Comparison of ENCODE assay signal across 8 mouse cellular contexts in the genomic region with DNA sequence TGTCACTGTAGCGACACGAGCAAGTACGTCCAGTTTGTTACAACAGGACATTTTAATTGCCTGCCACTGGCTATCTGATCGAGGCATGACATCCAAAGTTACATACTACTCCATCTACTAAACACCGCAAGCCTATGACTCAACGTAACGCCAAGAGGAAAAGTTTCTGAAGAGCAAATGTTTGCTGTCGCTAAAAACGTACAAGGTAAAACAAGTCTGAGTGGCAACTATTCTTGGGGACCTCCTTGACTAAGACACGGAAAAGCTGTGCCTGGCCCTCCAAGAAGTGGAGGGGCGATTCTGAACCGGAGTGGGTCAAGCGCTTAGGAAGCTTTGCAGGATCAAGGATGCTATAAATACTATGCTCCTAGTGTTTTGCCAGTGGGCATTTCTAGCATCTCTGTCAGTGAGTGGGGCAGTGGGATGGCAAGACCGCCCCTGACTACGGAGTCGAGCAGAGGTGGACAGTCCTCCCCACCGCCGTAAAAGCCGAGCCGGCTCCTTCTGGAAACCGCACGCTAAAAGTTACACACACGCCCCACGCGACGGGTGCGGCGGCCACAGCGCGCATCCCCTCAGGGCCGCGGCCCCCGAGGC. TPM values are rescaled to one million over a fixed set of nuclear protein-coding genes. Genes with fewer than 3 reads are reported as not detected.
A peak's percentile ranks its signal among the peaks of the same experiment; 100 is the strongest.
DNase-seq lines count a peak whose midpoint lies in the region; ATAC-seq and TF ChIP-seq lines count a peak whose summit lies in the region.

No protein-coding gene starts in this region.

- peak overlapping the region; percentile 73 for H3K4me2 ChIP-seq in embryonic facial prominence, embryonic 14.5 days (ENCODE audit: low read depth, low read length)
- peak overlapping the region; percentile 93 for H3K4me2 ChIP-seq in hindbrain, embryonic 12.5 days (replicated peaks)
- H3K4me2 ChIP-seq in limb, embryonic 11.5 days (ENCODE audit: low read depth, severe bottlenecking): peak overlapping the region; percentile 86
- H3K4me2 ChIP-seq in midbrain, embryonic 13.5 days (replicated peaks): peak overlapping the region; percentile 93
- H3K4me2 ChIP-seq in stomach, embryonic 16.5 days (ENCODE audit: low read depth, low read length): peak overlapping the region; percentile 83

- no peak for TF ChIP-seq RAD21 in MEL (IDR thresholded peaks at IDR 0.05; ENCODE audit: low read depth, low read length)

- 0 out of 2 replicates have a peak, but pooled peaks have one; percentile 0 for ATAC-seq in embryonic facial prominence, embryonic 14.5 days (ENCODE audit: low read depth)
- ATAC-seq in hindbrain, embryonic 12.5 days (ENCODE audit: low FRiP score): no peak; the same call in 1 of the 2 replicates
- ATAC-seq in limb, embryonic 11.5 days (ENCODE audit: insufficient number of reproducible peaks, low FRiP score, low TSS enrichment, low read depth): no peak
- ATAC-seq in midbrain, embryonic 13.5 days: peak; percentile 28
- ATAC-seq in stomach, embryonic 16.5 days (ENCODE audit: insufficient read depth, low FRiP score): no peak

- peak overlapping the region; percentile 91 to 98 for H3K4me3 ChIP-seq in MEL (ENCODE audit: control insufficient read depth in 1 of 2, insufficient read depth in 1 of 2, low read depth in 2 of 2, low read length in 2 of 2)
- peak overlapping the region; percentile 98 for H3K4me3 ChIP-seq in embryonic facial prominence, embryonic 14.5 days (ENCODE audit: low read depth, low read length)
- peak overlapping the region; percentile 98 for H3K4me3 ChIP-seq in hindbrain, embryonic 12.5 days
- H3K4me3 ChIP-seq in limb, embryonic 11.5 days (ENCODE audit: low read depth, low read length): peak overlapping the region; percentile 85
- H3K4me3 ChIP-seq in midbrain, embryonic 13.5 days (replicated peaks): peak overlapping the region; percentile 96
- peak overlapping the region; percentile 97 for H3K4me3 ChIP-seq in stomach, embryonic 16.5 days (replicated peaks; ENCODE audit: low read length)

- TF ChIP-seq POLR2A in MEL (IDR thresholded peaks at IDR 0.05; ENCODE audit: control insufficient read depth in 1 of 2, insufficient read depth in 1 of 2, low read depth in 1 of 2, low read length in 2 of 2, poor library complexity in 1 of 2): 0 out of 4 replicates have a peak, but pooled peaks of 1 of the 2 experiments have one; percentile 49

- H3K36me3 ChIP-seq in MEL (ENCODE audit: control insufficient read depth in 1 of 2, insufficient read depth in 2 of 2, low read length in 2 of 2): peaks cover 0 to 30% of the 10 kb centered on the region in 2 experiments
- H3K36me3 ChIP-seq in embryonic facial prominence, embryonic 14.5 days (ENCODE audit: control insufficient read depth, insufficient read depth, low read length): no peaks in the 10 kb centered on the region
- H3K36me3 ChIP-seq in hindbrain, embryonic 12.5 days: no peaks in the 10 kb centered on the region
- no peaks in the 10 kb centered on the region for H3K36me3 ChIP-seq in limb, embryonic 11.5 days (ENCODE audit: control insufficient read depth, insufficient read depth, low read length)
- H3K36me3 ChIP-seq in midbrain, embryonic 13.5 days: no peaks in the 10 kb centered on the region
- no peaks in the 10 kb centered on the region for H3K36me3 ChIP-seq in stomach, embryonic 16.5 days (ENCODE audit: control insufficient read depth, insufficient read depth, low read length)

- H3K9ac ChIP-seq in MEL (ENCODE audit: control insufficient read depth, low read depth, low read length, poor library complexity, severe bottlenecking): peak overlapping the region; percentile 98
- peak overlapping the region; percentile 98 for H3K9ac ChIP-seq in embryonic facial prominence, embryonic 14.5 days (ENCODE audit: low read depth, low read length)
- peak overlapping the region; percentile 99 for H3K9ac ChIP-seq in hindbrain, embryonic 12.5 days
- H3K9ac ChIP-seq in limb, embryonic 11.5 days (ENCODE audit: low read length): peak overlapping the region; percentile 98
- peak overlapping the region; percentile 98 for H3K9ac ChIP-seq in midbrain, embryonic 13.5 days (replicated peaks)
- H3K9ac ChIP-seq in stomach, embryonic 16.5 days (ENCODE audit: low read length): peak overlapping the region; percentile 99

- DNase-seq in left cerebral cortex, adult 11 months (ENCODE audit: low spot score): peak; percentile 12
- DNase-seq in left cerebral cortex, postnatal 10 days (ENCODE audit: extremely low spot score in 1 of 2, low spot score in 2 of 2): no peak
- DNase-seq in MEL (ENCODE audit: low read depth, low spot score): peak; percentile 71
- DNase-seq in embryonic facial prominence, embryonic 14.5 days (ENCODE audit: low spot score): peak; percentile 20
- peak; percentile 44 for DNase-seq in limb, embryonic 11.5 days (ENCODE audit: low spot score)

- TF ChIP-seq CTCF in MEL (IDR thresholded peaks at IDR 0.05 in 2 of 3, conservative IDR thresholded peaks at IDR 0.05 in 1 of 3; ENCODE audit: control insufficient read depth in 1 of 3, insufficient read depth in 1 of 3, low read depth in 2 of 3, low read length in 3 of 3, poor library complexity in 1 of 3, severe bottlenecking in 1 of 3): no peak

- no peaks in the 10 kb centered on the region for H3K9me3 ChIP-seq in MEL (replicated peaks; ENCODE audit: insufficient read depth, low read length)
- H3K9me3 ChIP-seq in embryonic facial prominence, embryonic 14.5 days (ENCODE audit: control insufficient read depth, low read length): no peaks in the 10 kb centered on the region
- H3K9me3 ChIP-seq in hindbrain, embryonic 12.5 days (replicated peaks): no peaks in the 10 kb centered on the region
- H3K9me3 ChIP-seq in limb, embryonic 11.5 days (ENCODE audit: control insufficient read depth, low read length): no peaks in the 10 kb centered on the region
- H3K9me3 ChIP-seq in midbrain, embryonic 13.5 days: no peaks in the 10 kb centered on the region
- H3K9me3 ChIP-seq in stomach, embryonic 16.5 days (replicated peaks; ENCODE audit: control insufficient read depth, low read length): no peaks in the 10 kb centered on the region

- no peak for TF ChIP-seq EP300 in MEL (IDR thresholded peaks at IDR 0.05; ENCODE audit: low read depth in 1 of 2, low read length in 2 of 2)

- WGBS in embryonic facial prominence, embryonic 14.5 days: under 1% methylated on average over 30 of the region's 33 CpGs
- under 1% methylated on average over 33 of the region's 33 CpGs for WGBS in hindbrain, embryonic 12.5 days
- WGBS in limb, embryonic 11.5 days: under 1% methylated on average over 27 of the region's 33 CpGs
- 0% methylated on average over 33 of the region's 33 CpGs for WGBS in midbrain, embryonic 13.5 days
- WGBS in stomach, embryonic 16.5 days: under 1% methylated on average over 33 of the region's 33 CpGs

- peak overlapping the region; percentile 70 for H3K27ac ChIP-seq in MEL (ENCODE audit: control insufficient read depth, low read depth, low read length)
- peak overlapping the region; percentile 98 for H3K27ac ChIP-seq in embryonic facial prominence, embryonic 14.5 days (replicated peaks; ENCODE audit: low read depth, low read length)
- peak overlapping the region; percentile 95 for H3K27ac ChIP-seq in hindbrain, embryonic 12.5 days
- H3K27ac ChIP-seq in limb, embryonic 11.5 days (replicated peaks; ENCODE audit: low read depth, low read length): peak overlapping the region; percentile 98
- H3K27ac ChIP-seq in midbrain, embryonic 13.5 days: peak overlapping the region; percentile 99
- H3K27ac ChIP-seq in stomach, embryonic 16.5 days (ENCODE audit: low read length): peak overlapping the region; percentile 99

- H3K27me3 ChIP-seq in MEL (ENCODE audit: control insufficient read depth in 1 of 2, insufficient read depth in 2 of 2, low read length in 2 of 2): no peaks in the 10 kb centered on the region
- no peaks in the 10 kb centered on the region for H3K27me3 ChIP-seq in embryonic facial prominence, embryonic 14.5 days (replicated peaks; ENCODE audit: control insufficient read depth, insufficient read depth, low read length)
- H3K27me3 ChIP-seq in hindbrain, embryonic 12.5 days: no peaks in the 10 kb centered on the region
- H3K27me3 ChIP-seq in limb, embryonic 11.5 days (ENCODE audit: control insufficient read depth, insufficient read depth, low read length): no peaks in the 10 kb centered on the region
- H3K27me3 ChIP-seq in midbrain, embryonic 13.5 days: no peaks in the 10 kb centered on the region
- H3K27me3 ChIP-seq in stomach, embryonic 16.5 days (ENCODE audit: control insufficient read depth, insufficient read depth, low read length): no peaks in the 10 kb centered on the region

- H3K4me1 ChIP-seq in MEL (ENCODE audit: control insufficient read depth in 1 of 2, insufficient read depth in 2 of 2, low read length in 2 of 2): peaks cover 7 to 15% of the 10 kb centered on the region in 2 experiments; a peak in 3 of 4 replicates
- peaks cover 26% of the 10 kb centered on the region for H3K4me1 ChIP-seq in embryonic facial prominence, embryonic 14.5 days (ENCODE audit: control insufficient read depth, insufficient read depth, low read length)
- peaks cover 24% of the 10 kb centered on the region for H3K4me1 ChIP-seq in hindbrain, embryonic 12.5 days
- H3K4me1 ChIP-seq in limb, embryonic 11.5 days (ENCODE audit: control insufficient read depth, insufficient read depth, low read length): peaks cover 3% of the 10 kb centered on the region; the same call in 1 of the 2 replicates
- peaks cover 35% of the 10 kb centered on the region for H3K4me1 ChIP-seq in midbrain, embryonic 13.5 days (replicated peaks)
- peaks cover 15% of the 10 kb centered on the region; the same call in 1 of the 2 replicates for H3K4me1 ChIP-seq in stomach, embryonic 16.5 days (ENCODE audit: control insufficient read depth, insufficient read depth, low read length)

- intact Hi-C loops in left cerebral cortex, postnatal 10 days (cut with DNase I): no loop called here

- peaks cover 43% of the 10 kb centered on the region for H3K79me2 ChIP-seq in MEL (ENCODE audit: control insufficient read depth, insufficient read depth, low read length, poor library complexity)

TF ChIP-seq in MEL, 35 proteins besides CTCF, POLR2A, EP300 and RAD21 (continues in another document):
- TF ChIP-seq ETS1 (IDR thresholded peaks at IDR 0.05; ENCODE audit: low read depth, low read length) (0 out of 2 replicates have a peak, but pooled peaks have one; percentile 8), JUND (IDR thresholded peaks at IDR 0.05; ENCODE audit: low read depth, low read length) (no peak)

RNA-seq across cellular contexts. Expression of gene Cul3, which starts 0.8 kb away (rescaled TPM):
- 100 to 1,000 TPM; 123 to 138 TPM for total RNA-seq in left cerebral cortex, postnatal 10 days (2021)
- total RNA-seq in MEL (2012; rRNA removed): 68.2 and 75.8 TPM in 2 replicates
- 1,000 to 10,000 TPM in 1 of 2 experiments, 10 to 100 TPM in 1; 90.9 to 1,559 TPM for polyA plus RNA-seq in MEL (2012; ENCODE audit: insufficient read depth in 1 of 2, insufficient read length in 2 of 2, low read depth in 1 of 2, low replicate concordance in 2 of 2, missing spikeins in 1 of 2)
- polyA plus RNA-seq in embryonic facial prominence, embryonic 14.5 days (2014; fragmentation: Nextera tagmentation; extraction: Ambion mirVana): 57.1 and 63.4 TPM in 2 replicates
- polyA plus RNA-seq in hindbrain, embryonic 12.5 days (2016; fragmentation: Nextera tagmentation; extraction: Ambion mirVana): 23.4 and 28.3 TPM in 2 replicates
- 51.9 and 56.4 TPM in 2 replicates for polyA plus RNA-seq in limb, embryonic 11.5 days (2014; fragmentation: Nextera tagmentation; extraction: Ambion mirVana)
- polyA plus RNA-seq in midbrain, embryonic 13.5 days (2015; fragmentation: Nextera tagmentation; extraction: Ambion mirVana): 33.5 and 36.6 TPM in 2 replicates
- 29.4 and 30.5 TPM in 2 replicates for polyA plus RNA-seq in stomach, embryonic 16.5 days (2015; fragmentation: Nextera tagmentation; extraction: Ambion mirVana)

Comparison
In these comparisons a context has a peak if more than half of its experiments do, and no peak if none do; other contexts are left out.
1. DNase-seq: peak in left cerebral cortex, adult 11 months (single experiment), MEL (single experiment), embryonic facial prominence, embryonic 14.5 days (single experiment) and limb, embryonic 11.5 days (single experiment); none in left cerebral cortex, postnatal 10 days (0 of 2).
2. ATAC-seq: peak in embryonic facial prominence, embryonic 14.5 days (single experiment) and midbrain, embryonic 13.5 days (single experiment); none in hindbrain, embryonic 12.5 days (single experiment), limb, embryonic 11.5 days (single experiment) and stomach, embryonic 16.5 days (single experiment).
3. Peak in every context shown above with its lines, with median percentiles within 50 percentile points of each other: H3K27ac ChIP-seq, H3K4me3 ChIP-seq, H3K9ac ChIP-seq and H3K4me2 ChIP-seq.